Mouse (Mus musculus): ENCODE measurements at regions not wholly inside any gene's neighbourhood (a gene's known extent, or its start where the extent isn't known, plus 50 kb on each side); places are given as distances from the start of the nearest gene placed in this dataset.

GRCm38 (mm10) chr4:25337638-25338037, 56.0 kb upstream of the Ufl1 start:
- H3K4me2 ChIP-seq (ENCODE audit: low read depth): no peak overlapping the region
- H3K79me2 ChIP-seq (ENCODE audit: control insufficient read depth, insufficient read depth): no peaks in the 10 kb centered on the region
- H3K27me3 ChIP-seq (ENCODE audit: control insufficient read depth, insufficient read depth, insufficient read length): no peaks in the 10 kb centered on the region
- no peaks in the 10 kb centered on the region for H3K36me3 ChIP-seq (ENCODE audit: control insufficient read depth, insufficient read depth)
- no peak overlapping the region for H3ac ChIP-seq (ENCODE audit: control insufficient read depth, insufficient read length)
- no peak for TF ChIP-seq TCF12 (IDR thresholded peaks at IDR 0.05; ENCODE audit: insufficient read depth, poor library complexity, severe bottlenecking)
- no peak for TF ChIP-seq POLR2A (IDR thresholded peaks at IDR 0.05; ENCODE audit: insufficient read length, low read depth)
- no peak for TF ChIP-seq TCF3 (IDR thresholded peaks at IDR 0.05; ENCODE audit: insufficient read length, low read depth)
- TF ChIP-seq USF1 (IDR thresholded peaks at IDR 0.05; ENCODE audit: low read depth): no peak
- no peak for TF ChIP-seq SRF (IDR thresholded peaks at IDR 0.05; ENCODE audit: control insufficient read depth, insufficient read length, low read depth)
- TF ChIP-seq MAX (IDR thresholded peaks at IDR 0.05; ENCODE audit: low read depth): no peak
- no peak for TF ChIP-seq MYOG (IDR thresholded peaks at IDR 0.05; ENCODE audit: control insufficient read depth in 1 of 3, insufficient read depth in 1 of 3, insufficient read length in 2 of 3, low read depth in 2 of 3)
- no peak for TF ChIP-seq E2F4 (IDR thresholded peaks at IDR 0.05; ENCODE audit: insufficient read depth)
- no peak for TF ChIP-seq REST (IDR thresholded peaks at IDR 0.05; ENCODE audit: insufficient read depth, insufficient read length)
- TF ChIP-seq MYOD1 (IDR thresholded peaks at IDR 0.05; ENCODE audit: control insufficient read depth in 1 of 3, insufficient read length in 2 of 3, low read depth in 2 of 3): no peak
- no peak for TF ChIP-seq POLR2AphosphoS2 (IDR thresholded peaks at IDR 0.05; ENCODE audit: insufficient read length, low read depth)
- no peak for TF ChIP-seq CEBPB (IDR thresholded peaks at IDR 0.05; ENCODE audit: insufficient read depth, poor library complexity, severe bottlenecking)
- no peak overlapping the region for H3K4me3 ChIP-seq

Data from myocyte (in vitro differentiated cells).